Mouse (Mus musculus) midbrain, embryonic 10.5 days (tissue): ENCODE measurements at regions not wholly inside any gene's neighbourhood (a gene's known extent, or its start where the extent isn't known, plus 50 kb on each side); places are given as distances from the start of the nearest gene placed in this dataset.

Experiments
- DNase-seq: peaks from one replicate; pipeline ENCODE4 v3.0.0-alpha.2; 2017; ENCODE audit warnings: low spot score
- H3K27ac ChIP-seq: fragments of 300-500 bp; sonication (generic); replicated peaks from 2 replicates; pipeline ENCODE4 v1.5.1; 2016; ENCODE audit warnings: mild to moderate bottlenecking
- H3K27me3 ChIP-seq: fragments of 300-500 bp; sonication (generic); 2 replicates; pipeline ENCODE4 v1.6.1; 2016; ENCODE audit warnings: low read depth, mild to moderate bottlenecking; ENCODE audit not compliant: poor library complexity, severe bottlenecking
- H3K36me3 ChIP-seq: fragments of 300-500 bp; sonication (generic); 2 replicates; pipeline ENCODE4 v1.6.1; 2016; ENCODE audit warnings: mild to moderate bottlenecking, moderate library complexity
- H3K4me1 ChIP-seq: fragments of 300-500 bp; sonication (generic); 2 replicates; pipeline ENCODE4 v1.6.1; 2016
- H3K4me3 ChIP-seq: fragments of 300-500 bp; sonication (generic); 2 replicates; pipeline ENCODE4 v1.5.1; 2016; ENCODE audit warnings: mild to moderate bottlenecking, moderate library complexity
- H3K9me3 ChIP-seq: fragments of 300-500 bp; sonication (generic); replicated peaks from 2 replicates; pipeline ENCODE4 v1.6.1; 2016; ENCODE audit warnings: mild to moderate bottlenecking
- WGBS: fragments of 180-500 bp; shearing (Covaris S2); methylation state at CpG from one replicate; pipeline ENCODE4 v1.1.7; 2016; 5-methylcytosine and 5-hydroxymethylcytosine counted together

GRCm38 (mm10) chr9:101591681-101592080 is 270.0 kb upstream of the 9630041A04Rik start:
- no peaks in the 10 kb centered on the region for H3K9me3 ChIP-seq
- no peak overlapping the region for H3K27ac ChIP-seq
- H3K4me3 ChIP-seq, result no peak overlapping the region
- no peaks in the 10 kb centered on the region for H3K36me3 ChIP-seq
- no peaks in the 10 kb centered on the region for H3K4me1 ChIP-seq
- WGBS, result 79% methylated on average over 8 of the region's 8 CpGs
- H3K27me3 ChIP-seq, result no peaks in the 10 kb centered on the region
- peak; percentile 9 for DNase-seq

- 86% methylated on average over 3 of the region's 3 CpGs for WGBS
- Histone ChIP-seq H3K4me3 (no peak overlapping the region), H3K27me3 (no peaks in the 10 kb centered on the region), H3K4me1 (no peaks in the 10 kb centered on the region), H3K9me3 (no peaks in the 10 kb centered on the region), H3K27ac (no peak overlapping the region), H3K36me3 (no peaks in the 10 kb centered on the region)
- no peak for DNase-seq
These were observed 271.3 kb upstream of the 9630041A04Rik start for GRCm38 (mm10) chr9:101590310-101590709.

GRCm38 (mm10) chr9:101581064-101581463 is 280.6 kb upstream of the 9630041A04Rik start:
- peak; percentile 5 for DNase-seq
- Histone ChIP-seq H3K9me3 (no peaks in the 10 kb centered on the region), H3K4me3 (no peak overlapping the region), H3K4me1 (no peaks in the 10 kb centered on the region), H3K27ac (no peak overlapping the region), H3K36me3 (no peaks in the 10 kb centered on the region), H3K27me3 (no peaks in the 10 kb centered on the region)
- 94% methylated on average over 4 of the region's 4 CpGs for WGBS

GRCm38 (mm10) chr9:101570714-101571113 is 290.9 kb upstream of the 9630041A04Rik start:
- H3K9me3 ChIP-seq, result no peaks in the 10 kb centered on the region
- H3K4me1 ChIP-seq, result peaks cover 27% of the 10 kb centered on the region
- H3K27me3 ChIP-seq, result no peaks in the 10 kb centered on the region
- H3K36me3 ChIP-seq, result no peaks in the 10 kb centered on the region
- 1% methylated on average over 4 of the region's 4 CpGs for WGBS
- H3K27ac ChIP-seq, result 0 out of 2 replicates have a peak overlapping the region, but pooled peaks have one; percentile 23
- peak; percentile 51 for DNase-seq
- H3K4me3 ChIP-seq, result no peak overlapping the region

DNA sequence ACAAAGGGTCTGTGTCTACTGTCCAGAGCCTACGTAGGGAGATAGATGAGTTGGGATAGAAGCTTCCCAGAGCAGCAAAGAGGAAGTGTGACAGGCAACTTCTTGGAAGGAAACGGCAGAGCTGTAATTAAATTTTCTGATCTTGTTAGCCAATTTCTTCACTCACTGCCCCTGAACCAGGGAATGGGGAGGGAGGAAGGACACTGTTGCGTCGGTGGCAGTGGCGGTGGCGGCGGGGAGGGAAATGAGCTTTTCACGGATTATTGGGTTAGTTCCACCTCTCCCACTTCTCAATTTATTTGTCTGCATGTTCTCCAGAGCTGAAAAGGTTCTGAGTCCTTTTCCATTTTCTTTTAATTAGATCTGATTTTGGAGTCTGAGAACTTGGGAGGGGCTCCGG is 298.4 kb upstream of the 9630041A04Rik start:
- Histone ChIP-seq H3K4me1 (peaks cover 12% of the 10 kb centered on the region), H3K36me3 (no peaks in the 10 kb centered on the region), H3K9me3 (no peaks in the 10 kb centered on the region), H3K4me3 (no peak overlapping the region), H3K27ac (peak overlapping the region; percentile 42; the same call in 1 of the 2 replicates), H3K27me3 (no peaks in the 10 kb centered on the region)
- peak; percentile 31 for DNase-seq
- WGBS, result 44% methylated on average over 9 of the region's 9 CpGs

DNA sequence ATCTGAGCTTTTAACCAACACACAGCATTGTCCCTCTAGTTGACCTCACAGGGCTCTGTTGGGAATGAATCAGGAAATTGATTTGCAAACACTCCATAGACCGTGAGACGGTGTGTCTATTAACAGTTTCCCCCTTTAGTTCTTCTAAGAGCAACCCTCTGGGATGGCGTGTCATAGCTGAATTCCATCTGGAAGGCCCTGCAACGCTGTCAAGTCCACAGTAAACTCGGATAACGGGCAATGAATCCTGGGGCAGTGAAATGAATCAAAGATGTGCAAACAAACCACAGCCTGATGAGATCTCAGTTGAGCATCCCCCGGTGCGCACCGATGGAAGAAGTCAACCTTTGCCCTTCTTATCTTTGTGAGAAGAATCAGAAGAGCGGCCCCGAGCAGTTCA is 302.3 kb upstream of the 9630041A04Rik start:
- Histone ChIP-seq H3K4me1 (peaks cover 20% of the 10 kb centered on the region), H3K36me3 (no peaks in the 10 kb centered on the region), H3K27me3 (no peaks in the 10 kb centered on the region), H3K9me3 (no peaks in the 10 kb centered on the region), H3K27ac (no peak overlapping the region), H3K4me3 (no peak overlapping the region)
- 85% methylated on average over 11 of the region's 11 CpGs for WGBS
- DNase-seq, result no peak

DNA sequence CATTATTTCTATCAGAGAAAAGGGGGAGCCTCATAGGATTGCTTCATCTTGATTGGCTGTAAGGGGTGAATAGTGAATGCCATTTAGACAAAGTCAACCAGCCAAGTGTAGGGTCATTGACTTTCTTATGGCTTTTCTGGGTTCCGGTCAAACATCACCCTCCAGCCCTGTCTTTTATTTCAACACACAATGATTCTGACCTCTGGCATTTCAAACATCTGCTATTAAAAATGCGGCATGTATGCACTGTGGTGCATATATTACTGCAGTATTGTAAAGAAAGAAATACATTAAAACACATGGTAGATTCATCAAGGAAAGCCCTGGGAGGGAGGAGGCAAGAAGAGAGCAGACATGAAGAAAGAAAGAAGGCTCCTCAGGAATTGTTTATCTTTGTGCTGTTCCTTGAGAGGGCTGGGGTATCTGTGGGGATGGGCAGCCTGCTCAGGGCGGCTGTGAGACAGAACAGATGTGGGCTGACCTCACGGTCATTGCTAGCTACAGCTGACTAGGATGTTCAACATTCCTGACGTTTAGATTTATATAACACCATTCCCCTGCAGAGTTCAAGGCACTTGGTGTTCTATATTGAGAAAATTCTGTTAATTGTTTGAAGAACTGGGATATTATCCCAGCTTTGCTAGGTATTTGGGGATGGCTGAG is 303.5 kb upstream of the Ppp2r3a start:
- Histone ChIP-seq H3K36me3 (no peaks in the 10 kb centered on the region), H3K4me3 (no peak overlapping the region), H3K27ac (no peak overlapping the region), H3K9me3 (no peaks in the 10 kb centered on the region), H3K27me3 (no peaks in the 10 kb centered on the region), H3K4me1 (peaks cover 8% of the 10 kb centered on the region)
- DNase-seq, result no peak
- WGBS, result 72% methylated on average over 5 of the region's 5 CpGs

DNA sequence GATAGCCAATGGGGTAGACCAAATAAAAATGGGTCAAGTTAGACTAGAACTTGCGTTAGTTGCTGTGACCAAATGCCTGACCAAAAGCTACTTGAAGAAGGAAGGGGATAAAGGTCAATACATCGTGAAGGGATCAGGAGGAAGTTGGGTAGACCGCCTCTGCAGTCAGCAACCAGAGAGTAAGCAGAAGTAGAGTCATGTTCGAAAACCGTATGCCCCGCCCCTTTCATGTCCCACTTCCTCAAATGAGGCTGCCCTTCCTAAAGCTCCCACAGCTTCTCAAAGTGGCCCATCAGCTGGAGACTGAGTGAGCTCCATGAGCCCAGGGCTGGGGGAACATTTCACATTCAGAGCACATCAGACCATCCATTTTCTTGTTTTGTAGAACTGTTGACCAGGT is 301.2 kb upstream of the Ppp2r3a start:
- Histone ChIP-seq H3K27me3 (no peaks in the 10 kb centered on the region), H3K9me3 (no peaks in the 10 kb centered on the region; the same call in 1 of the 2 replicates), H3K27ac (no peak overlapping the region), H3K36me3 (no peaks in the 10 kb centered on the region), H3K4me3 (no peak overlapping the region), H3K4me1 (peaks cover 8% of the 10 kb centered on the region)
- 92% methylated on average over 6 of the region's 6 CpGs for WGBS
- no peak for DNase-seq

DNA sequence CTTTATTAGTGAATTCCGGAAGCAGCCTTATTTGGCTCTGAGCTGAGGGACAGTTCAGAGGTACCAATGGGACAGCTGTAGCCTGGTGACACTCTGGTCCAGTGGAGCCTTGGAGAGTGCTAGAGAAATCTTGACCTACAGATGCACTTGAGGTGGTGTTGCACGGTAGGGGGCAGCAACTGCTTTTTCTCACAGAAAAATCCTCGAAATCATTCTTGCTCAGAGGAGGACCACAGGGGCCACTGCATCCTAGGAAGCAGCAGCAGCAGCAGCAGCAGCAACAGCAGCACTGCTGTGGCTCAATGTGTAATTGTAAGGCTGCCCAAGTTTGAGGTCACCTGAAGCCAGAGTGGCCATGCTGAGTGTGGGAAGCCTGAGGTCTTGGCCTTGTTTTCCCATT is 299.7 kb upstream of the Ppp2r3a start:
- 68% methylated on average over 3 of the region's 3 CpGs for WGBS
- no peaks in the 10 kb centered on the region for H3K36me3 ChIP-seq
- no peak overlapping the region for H3K27ac ChIP-seq
- H3K4me1 ChIP-seq, result peaks cover 8% of the 10 kb centered on the region
- H3K4me3 ChIP-seq, result no peak overlapping the region
- no peaks in the 10 kb centered on the region; the same call in 1 of the 2 replicates for H3K9me3 ChIP-seq
- H3K27me3 ChIP-seq, result no peaks in the 10 kb centered on the region
- DNase-seq, result no peak

DNA sequence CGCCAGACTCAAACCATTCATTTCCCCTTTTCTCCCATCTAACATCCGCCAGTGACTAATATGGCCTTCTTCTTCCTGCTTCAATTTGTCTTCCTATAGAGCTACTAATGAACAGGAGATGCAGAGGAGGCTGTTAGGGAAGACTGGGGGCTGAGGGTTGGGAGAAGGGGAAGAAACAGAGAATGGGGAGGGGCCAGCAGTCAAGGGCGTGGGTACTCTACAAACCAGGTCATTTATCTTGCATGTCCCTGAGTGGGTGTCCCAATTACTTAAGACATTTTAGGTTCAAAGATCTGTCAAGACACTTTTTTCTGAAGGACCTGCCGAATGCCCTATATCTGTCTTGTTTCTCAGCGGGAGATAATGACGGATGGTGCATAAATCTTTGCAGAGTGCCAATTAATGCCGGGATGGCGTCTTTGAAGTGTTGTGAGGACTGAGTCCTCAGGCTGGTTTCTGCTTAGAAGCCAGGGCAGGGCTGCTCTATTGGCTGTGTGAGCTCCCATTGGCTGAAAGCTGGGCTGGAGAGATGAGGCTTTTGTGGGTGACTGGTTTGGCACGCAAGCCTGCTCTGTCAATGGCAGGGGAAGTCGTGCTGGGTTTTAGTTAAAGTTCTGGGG is 294.7 kb upstream of the Ppp2r3a start:
- no peak for DNase-seq
- WGBS, result 83% methylated on average over 10 of the region's 10 CpGs
- Histone ChIP-seq H3K27me3 (no peaks in the 10 kb centered on the region), H3K4me1 (no peaks in the 10 kb centered on the region), H3K27ac (no peak overlapping the region), H3K4me3 (no peak overlapping the region), H3K36me3 (no peaks in the 10 kb centered on the region), H3K9me3 (no peaks in the 10 kb centered on the region; the same call in 1 of the 2 replicates)

- no peak overlapping the region for H3K27ac ChIP-seq
- H3K4me1 ChIP-seq, result no peaks in the 10 kb centered on the region
- WGBS, result 77% methylated on average over 7 of the region's 7 CpGs
- H3K27me3 ChIP-seq, result no peaks in the 10 kb centered on the region
- no peak for DNase-seq
- no peaks in the 10 kb centered on the region for H3K36me3 ChIP-seq
- no peak overlapping the region for H3K4me3 ChIP-seq
- no peaks in the 10 kb centered on the region for H3K9me3 ChIP-seq
These were observed 266.5 kb upstream of the Ppp2r3a start for GRCm38 (mm10) chr9:101518137-101518536.

DNA sequence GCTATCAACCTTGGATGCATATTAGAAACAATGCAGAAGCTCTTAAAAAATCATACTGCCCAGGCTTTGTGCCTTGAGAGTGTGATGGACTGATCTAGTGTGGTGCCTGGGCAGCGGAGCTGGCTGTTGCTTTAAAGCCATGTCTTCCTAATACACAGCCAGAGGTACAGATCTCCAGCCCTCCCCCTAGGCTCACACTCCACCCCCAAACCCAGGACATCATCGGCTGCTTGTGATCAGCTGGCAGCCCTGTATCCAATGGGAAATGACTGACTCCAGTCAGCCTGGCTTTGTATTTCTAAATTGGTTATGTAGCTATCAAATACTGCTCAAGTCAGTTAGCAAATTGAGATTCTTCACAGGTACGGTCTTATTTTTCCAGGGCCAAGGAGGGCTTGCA is 259.2 kb upstream of the Ppp2r3a start:
- no peak overlapping the region for H3K27ac ChIP-seq
- H3K36me3 ChIP-seq, result no peaks in the 10 kb centered on the region
- H3K4me3 ChIP-seq, result no peak overlapping the region
- no peaks in the 10 kb centered on the region for H3K4me1 ChIP-seq
- no peaks in the 10 kb centered on the region for H3K27me3 ChIP-seq
- DNase-seq, result no peak
- H3K9me3 ChIP-seq, result no peaks in the 10 kb centered on the region
- 74% methylated on average over 3 of the region's 3 CpGs for WGBS

GRCm38 (mm10) chr9:101509196-101509595 is 257.6 kb upstream of the Ppp2r3a start:
- WGBS, result 90% methylated on average over 9 of the region's 9 CpGs

More at GRCm38 (mm10) chr9:101509196-101509595, 257.6 kb upstream of the Ppp2r3a start:
- Histone ChIP-seq H3K27ac (no peak overlapping the region), H3K4me1 (no peaks in the 10 kb centered on the region), H3K4me3 (no peak overlapping the region), H3K9me3 (no peaks in the 10 kb centered on the region), H3K36me3 (no peaks in the 10 kb centered on the region), H3K27me3 (no peaks in the 10 kb centered on the region)
- DNase-seq, result no peak
